Mouse (Mus musculus) hindbrain, embryonic 12.5 days (tissue): ENCODE measurements around the gene Sirt3. TPM values are rescaled to one million over a fixed set of nuclear protein-coding genes. Genes with fewer than 3 reads are reported as not detected.
A peak's percentile ranks its signal among the peaks of the same experiment; 100 is the strongest.

Experiments
- ATAC-seq: fragments of 200-750 bp; cut with Nextera tagmentation; 2 replicates; pipeline ENCODE4 v1.8.0; 2017; ENCODE audit warnings: moderate TSS enrichment; ENCODE audit not compliant: low FRiP score
- H3K27ac ChIP-seq: fragments of 300-500 bp; sonication (generic); 2 replicates; pipeline ENCODE4 v1.5.1; 2016; ENCODE audit warnings: mild to moderate bottlenecking
- H3K27me3 ChIP-seq: fragments of 300-500 bp; sonication (generic); 2 replicates; pipeline ENCODE4 v1.6.1; 2016; ENCODE audit warnings: mild to moderate bottlenecking
- H3K36me3 ChIP-seq: fragments of 300-500 bp; sonication (generic); 2 replicates; pipeline ENCODE4 v1.6.1; 2016; ENCODE audit warnings: mild to moderate bottlenecking
- H3K4me1 ChIP-seq: fragments of 300-500 bp; sonication (generic); 2 replicates; pipeline ENCODE4 v1.6.1; 2016
- H3K4me2 ChIP-seq: fragments of 300-500 bp; sonication (generic); replicated peaks from 2 replicates; pipeline ENCODE4 v1.6.1; 2016; ENCODE audit warnings: mild to moderate bottlenecking
- H3K4me3 ChIP-seq: fragments of 300-500 bp; sonication (generic); 2 replicates; pipeline ENCODE4 v1.5.1; 2016; ENCODE audit warnings: mild to moderate bottlenecking
- H3K9ac ChIP-seq: fragments of 300-500 bp; sonication (generic); 2 replicates; pipeline ENCODE4 v1.6.1; 2016; ENCODE audit warnings: mild to moderate bottlenecking, moderate library complexity
- H3K9me3 ChIP-seq: fragments of 300-500 bp; sonication (generic); replicated peaks from 2 replicates; pipeline ENCODE4 v1.6.1; 2016; ENCODE audit warnings: mild to moderate bottlenecking
- WGBS: fragments of 180-500 bp; shearing (Covaris S2); methylation state at CpG from one replicate; pipeline ENCODE4 v1.1.7; 2016; 5-methylcytosine and 5-hydroxymethylcytosine counted together
- polyA plus RNA-seq: library from polyadenylated mRNA; unstranded; fragments of >200 nt; fragmentation: Nextera tagmentation; extraction: Ambion mirVana; gene quantifications from 2 replicates; pipeline ENCODE4 v1.2.1, GENCODE M21; 2016

The Sirt3 gene
- polyA plus RNA-seq, 1 experiment from 2014 or later = 27.1 TPM

GRCm38 (mm10) chr7:140843806-140844205 is 38.3 kb downstream of the Sirt3 start:
- Histone ChIP-seq H3K9ac (no peak overlapping the region), H3K4me3 (no peak overlapping the region), H3K4me2 (no peak overlapping the region), H3K27me3 (peaks cover 19% of the 10 kb centered on the region), H3K4me1 (no peaks in the 10 kb centered on the region), H3K9me3 (no peaks in the 10 kb centered on the region), H3K27ac (no peak overlapping the region), H3K36me3 (no peaks in the 10 kb centered on the region)
- 78% methylated on average over 7 of the region's 7 CpGs for WGBS
- ATAC-seq = no peak

GRCm38 (mm10) chr7:140840750-140841735 is 41.1 kb downstream of the Sirt3 start:
- 48% methylated on average over 18 of the region's 19 CpGs for whole genome bisulfite sequencing
- no peak overlapping the region for H3K9ac ChIP-seq
- ATAC-seq = no peak

GRCm38 (mm10) chr7:140839556-140839955 is 42.6 kb downstream of the Sirt3 start:
- peaks cover 9% of the 10 kb centered on the region for H3K27me3 ChIP-seq
- H3K36me3 ChIP-seq = no peaks in the 10 kb centered on the region
- no peak overlapping the region for H3K4me3 ChIP-seq
- H3K27ac ChIP-seq = no peak overlapping the region
- ATAC-seq = no peak
- no peaks in the 10 kb centered on the region for H3K4me1 ChIP-seq
- 65% methylated on average over 5 of the region's 5 CpGs for whole genome bisulfite sequencing
- no peak overlapping the region for H3K4me2 ChIP-seq
- no peaks in the 10 kb centered on the region for H3K9me3 ChIP-seq
- H3K9ac ChIP-seq = no peak overlapping the region

More at GRCm38 (mm10) chr7:140840750-140841735, 41.1 kb downstream of the Sirt3 start:
- Histone ChIP-seq H3K27ac (no peak overlapping the region), H3K36me3 (no peaks in the 10 kb centered on the region), H3K4me1 (no peaks in the 10 kb centered on the region), H3K27me3 (peaks cover 15% of the 10 kb centered on the region), H3K4me3 (no peak overlapping the region), H3K9me3 (no peaks in the 10 kb centered on the region), H3K4me2 (no peak overlapping the region)

DNA sequence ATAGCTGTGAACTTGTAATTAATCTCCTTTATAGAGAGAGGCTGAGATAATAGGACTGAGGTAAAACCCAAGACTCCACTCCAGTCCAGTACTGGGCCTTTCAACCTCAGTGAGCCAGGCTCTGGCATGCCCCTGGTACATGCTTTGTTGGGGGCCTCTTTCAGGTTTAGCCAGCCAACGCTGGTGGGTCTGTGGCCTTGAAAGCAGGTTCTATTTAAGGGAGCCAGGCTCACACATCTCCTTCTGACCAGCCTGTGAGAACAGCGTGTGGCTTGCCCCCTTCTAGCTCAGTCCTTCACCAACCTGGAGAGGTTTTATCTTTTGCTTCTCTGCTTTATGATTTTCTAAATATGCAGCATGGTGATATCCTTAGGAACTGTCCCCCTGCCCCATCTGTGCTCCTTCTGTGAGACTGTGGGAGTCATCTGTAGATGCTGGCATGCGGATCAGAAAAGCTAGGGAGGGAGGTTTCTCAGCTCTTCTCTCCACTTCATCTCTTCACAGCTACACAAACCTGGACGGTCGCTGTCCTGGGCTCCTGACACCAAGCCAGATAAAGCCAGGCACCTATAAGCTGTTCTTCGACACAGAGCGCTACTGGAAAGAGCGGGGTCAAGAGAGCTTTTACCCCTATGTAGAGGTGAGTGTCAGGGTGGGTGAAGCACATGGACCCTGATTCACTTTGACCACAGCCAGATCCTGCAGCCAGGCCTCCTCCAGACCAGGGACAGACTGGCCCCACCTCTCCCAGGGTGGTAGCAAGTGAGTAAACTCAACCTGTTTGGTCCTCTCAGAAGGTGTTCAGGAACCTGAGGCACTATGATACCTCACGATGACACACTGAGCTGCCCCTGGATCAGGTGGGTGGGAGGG is 45.6 kb downstream of the Sirt3 start:
- ATAC-seq = no peak

GRCm38 (mm10) chr7:140835758-140836087 is 46.4 kb downstream of the Sirt3 start:
- no peaks in the 10 kb centered on the region; the same call in 1 of the 2 replicates for H3K27me3 ChIP-seq
- H3K27ac ChIP-seq = no peak overlapping the region
- H3K9ac ChIP-seq = no peak overlapping the region
- no peaks in the 10 kb centered on the region for H3K9me3 ChIP-seq
- H3K4me3 ChIP-seq = no peak overlapping the region
- no peaks in the 10 kb centered on the region for H3K4me1 ChIP-seq
- H3K4me2 ChIP-seq = no peak overlapping the region
- H3K36me3 ChIP-seq = no peaks in the 10 kb centered on the region
- ATAC-seq = no peak
- WGBS = 81% methylated on average over 2 of the region's 2 CpGs

More for the DNA sequence above, 45.6 kb downstream of the Sirt3 start:
- Histone ChIP-seq H3K9me3 (no peaks in the 10 kb centered on the region), H3K27me3 (peaks cover 4% of the 10 kb centered on the region), H3K36me3 (no peaks in the 10 kb centered on the region), H3K4me1 (no peaks in the 10 kb centered on the region), H3K9ac (no peak overlapping the region), H3K4me3 (no peak overlapping the region), H3K27ac (no peak overlapping the region), H3K4me2 (no peak overlapping the region)
- 87% methylated on average over 9 of the region's 9 CpGs for WGBS

- H3K36me3 ChIP-seq = no peaks in the 10 kb centered on the region
- no peak within 1 kb of the TSS for H3K27ac ChIP-seq
- H3K4me1 ChIP-seq = no peaks in the 10 kb centered on the region
- ATAC-seq = no peak
- 49% methylated on average over 20 of the region's 20 CpGs for WGBS
- no peak within 1 kb of the TSS for H3K4me3 ChIP-seq
- H3K27me3 ChIP-seq = no peaks in the 10 kb centered on the region; the same call in 1 of the 2 replicates
- no peak within 1 kb of the TSS for H3K9ac ChIP-seq
- H3K9me3 ChIP-seq = no peaks in the 10 kb centered on the region
- H3K4me2 ChIP-seq = no peak within 1 kb of the TSS
Measured at GRCm38 (mm10) chr7:140834968-140835757, 46.9 kb downstream of the Sirt3 start, which contains the start of gene Urah. Gene Urah, plus strand, starts transcription at chr7:140835018.

GRCm38 (mm10) chr7:140833341-140833740 is 48.8 kb downstream of the Sirt3 start:
- WGBS = 84% methylated on average over 4 of the region's 4 CpGs
- H3K4me1 ChIP-seq = no peaks in the 10 kb centered on the region

GRCm38 (mm10) chr7:140831447-140831846 is 50.7 kb downstream of the Sirt3 start:
- no peaks in the 10 kb centered on the region for H3K4me1 ChIP-seq
- H3K9ac ChIP-seq = no peak overlapping the region
- H3K27me3 ChIP-seq = no peaks in the 10 kb centered on the region; the same call in 1 of the 2 replicates
- H3K4me2 ChIP-seq = no peak overlapping the region
- H3K36me3 ChIP-seq = no peaks in the 10 kb centered on the region
- ATAC-seq = no peak
- no peak overlapping the region for H3K4me3 ChIP-seq
- no peak overlapping the region for H3K27ac ChIP-seq
- WGBS = 76% methylated on average over 6 of the region's 6 CpGs
- H3K9me3 ChIP-seq = no peaks in the 10 kb centered on the region

More at GRCm38 (mm10) chr7:140833341-140833740, 48.8 kb downstream of the Sirt3 start:
- Histone ChIP-seq H3K9me3 (no peaks in the 10 kb centered on the region), H3K4me2 (no peak overlapping the region), H3K27ac (no peak overlapping the region), H3K9ac (no peak overlapping the region), H3K4me3 (no peak overlapping the region), H3K36me3 (no peaks in the 10 kb centered on the region), H3K27me3 (no peaks in the 10 kb centered on the region; the same call in 1 of the 2 replicates)
- ATAC-seq = no peak

DNA sequence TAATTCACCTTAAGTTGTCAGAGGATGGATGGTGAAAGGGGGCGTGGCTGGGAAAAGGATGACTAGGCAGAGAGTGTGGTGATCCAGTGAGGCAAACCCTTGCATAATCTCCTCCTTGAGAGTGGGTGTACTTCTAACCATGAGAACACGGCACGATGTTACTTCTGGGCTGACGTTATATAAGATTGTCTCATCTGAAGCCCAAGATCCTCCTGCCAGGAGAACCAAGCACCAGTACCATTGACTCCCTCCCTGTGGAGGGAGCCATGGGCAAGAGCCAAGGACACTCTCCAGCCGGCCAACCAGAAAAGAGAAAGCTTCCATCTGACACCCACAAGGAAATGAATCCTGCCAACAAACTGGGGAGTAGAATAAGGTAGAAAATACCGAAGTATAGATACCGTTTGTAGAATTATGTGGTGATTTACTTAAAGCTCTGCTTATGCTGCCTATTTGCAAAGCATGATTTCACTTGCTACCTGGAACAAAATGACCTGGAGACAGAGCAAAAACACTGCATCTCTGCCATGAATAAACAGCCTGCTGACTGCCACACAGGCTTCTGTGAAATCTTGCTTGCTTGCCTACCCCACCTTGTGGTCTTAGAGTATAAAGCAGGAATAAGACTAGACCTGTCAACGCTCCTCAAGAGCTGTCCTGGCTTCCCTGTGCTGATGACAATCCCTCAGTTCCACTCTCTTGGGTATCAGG is 53.8 kb downstream of the Sirt3 start:
- Histone ChIP-seq H3K4me3 (no peak overlapping the region), H3K27ac (no peak overlapping the region), H3K4me2 (no peak overlapping the region), H3K4me1 (no peaks in the 10 kb centered on the region), H3K9ac (no peak overlapping the region), H3K36me3 (no peaks in the 10 kb centered on the region), H3K9me3 (no peaks in the 10 kb centered on the region), H3K27me3 (no peaks in the 10 kb centered on the region)
- no peak for ATAC-seq
- WGBS = 40% methylated on average over 8 of the region's 8 CpGs

DNA sequence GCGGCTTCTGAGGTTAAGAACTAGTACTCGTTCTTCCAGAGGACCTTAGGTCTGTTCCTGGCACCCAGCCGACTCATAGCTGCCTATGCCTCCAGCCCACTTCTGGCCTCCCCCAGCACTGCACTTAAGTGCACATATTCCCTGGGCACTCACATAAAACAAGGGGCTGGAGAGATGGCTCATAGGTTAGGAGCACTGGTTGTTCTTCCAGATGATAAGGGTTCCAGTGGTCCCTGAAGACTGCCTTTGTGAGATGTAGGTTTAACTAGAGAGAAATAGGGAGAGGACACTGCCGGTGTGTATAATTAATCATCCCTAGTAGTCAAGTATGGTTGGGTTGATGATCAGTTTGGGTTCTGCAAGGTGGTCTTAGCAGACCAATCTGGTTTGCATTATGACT is 59.4 kb downstream of the Sirt3 start:
- Histone ChIP-seq H3K9me3 (no peaks in the 10 kb centered on the region), H3K27ac (no peak overlapping the region), H3K9ac (no peak overlapping the region), H3K4me3 (no peak overlapping the region), H3K4me1 (peaks cover 2% of the 10 kb centered on the region; the same call in 1 of the 2 replicates), H3K36me3 (no peaks in the 10 kb centered on the region), H3K4me2 (no peak overlapping the region), H3K27me3 (no peaks in the 10 kb centered on the region)
- no peak for ATAC-seq
- 93% methylated on average over 4 of the region's 4 CpGs for WGBS

GRCm38 (mm10) chr7:140821653-140822329 is 60.3 kb downstream of the Sirt3 start, which contains the start of gene Zfp941:
Gene Zfp941, minus strand, starts transcription at chr7:140822178.
- H3K36me3 ChIP-seq = no peaks in the 10 kb centered on the region
- no peaks in the 10 kb centered on the region for H3K9me3 ChIP-seq
- peaks cover 2% of the 10 kb centered on the region; the same call in 1 of the 2 replicates for H3K4me1 ChIP-seq
- ATAC-seq = peak; percentile 94
- WGBS = 3% methylated on average over 21 of the region's 21 CpGs
- H3K27ac ChIP-seq = peak within 1 kb of the TSS; percentile 83
- no peaks in the 10 kb centered on the region for H3K27me3 ChIP-seq
- peak within 1 kb of the TSS; percentile 55 for H3K4me3 ChIP-seq
- H3K9ac ChIP-seq = peak within 1 kb of the TSS; percentile 72
- H3K4me2 ChIP-seq = peak within 1 kb of the TSS; percentile 65
